Mouse (Mus musculus): ENCODE results near the gene Pdlim5. TPM values are rescaled to one million over a fixed set of nuclear protein-coding genes. Genes with fewer than 3 reads are reported as not detected.
A peak's percentile ranks its signal among the peaks of the same experiment; 100 is the strongest.
"Not testable (repeated sequence)": the region's sequence is repeated elsewhere in the genome, so short reads cannot be mapped to it uniquely, and the experiment has no call there.

Gene Pdlim5
- 54.9 and 64.2 TPM in 2 replicates for polyA plus RNA-seq (2015; fragmentation: Nextera tagmentation; extraction: Ambion mirVana)

DNA sequence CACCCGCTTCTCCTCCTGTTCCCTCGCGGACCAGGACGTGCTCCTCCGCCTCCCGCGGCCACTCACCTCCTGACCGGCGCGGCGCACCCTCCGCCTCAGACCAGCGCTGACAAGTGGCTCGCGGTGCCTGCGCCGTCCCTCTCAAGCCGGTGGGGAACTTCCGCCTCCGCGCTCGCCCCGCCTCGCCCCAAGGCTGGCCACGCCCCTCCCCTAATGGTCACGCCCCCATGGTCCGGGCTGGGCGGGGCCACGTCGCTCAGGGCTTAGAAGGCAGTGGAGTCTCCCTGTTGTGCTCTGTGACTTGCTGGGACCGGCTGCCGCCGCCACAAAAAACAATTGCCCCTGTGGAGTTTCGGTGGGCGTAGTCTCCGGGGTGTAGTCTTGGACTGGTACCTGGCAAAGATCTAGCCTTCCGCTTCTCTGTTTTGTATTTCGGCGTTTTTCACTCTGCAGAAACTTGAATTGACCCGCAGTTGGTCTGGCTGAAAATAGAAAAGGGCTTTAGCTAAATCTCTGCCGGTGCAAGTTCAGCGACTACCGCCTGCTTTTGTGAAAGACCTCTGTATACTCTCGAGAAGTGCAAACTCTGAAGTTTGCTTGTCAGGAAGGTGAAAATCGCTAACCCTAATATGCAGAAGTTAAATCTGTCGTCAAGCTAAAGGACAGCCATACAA is at the start of gene Pdlim5:
TSS of gene Pdlim5 (minus strand) at position 177 of the 674 bp plus-strand sequence.
- Histone ChIP-seq H3K4me2 (ENCODE audit: low read depth, low read length) (peak within 1 kb of the TSS; percentile 65), H3K27me3 (ENCODE audit: control insufficient read depth, insufficient read depth, low read length) (no peaks in the 10 kb centered on the region), H3K4me1 (ENCODE audit: control insufficient read depth, insufficient read depth, low read length) (no peaks in the 10 kb centered on the region), H3K36me3 (ENCODE audit: control insufficient read depth, insufficient read depth, low read length) (no peaks in the 10 kb centered on the region), H3K9me3 (replicated peaks; ENCODE audit: control insufficient read depth, low read length) (no peaks in the 10 kb centered on the region), H3K9ac (ENCODE audit: low read length) (peak within 1 kb of the TSS; percentile 90), H3K27ac (ENCODE audit: low read length) (peak within 1 kb of the TSS; percentile 94), H3K4me3 (replicated peaks; ENCODE audit: low read length) (peak within 1 kb of the TSS; percentile 80)
- ATAC-seq (ENCODE audit: insufficient read depth, low FRiP score) = peak; percentile 99
- under 1% methylated on average over 46 of the region's 46 CpGs for WGBS

DNA sequence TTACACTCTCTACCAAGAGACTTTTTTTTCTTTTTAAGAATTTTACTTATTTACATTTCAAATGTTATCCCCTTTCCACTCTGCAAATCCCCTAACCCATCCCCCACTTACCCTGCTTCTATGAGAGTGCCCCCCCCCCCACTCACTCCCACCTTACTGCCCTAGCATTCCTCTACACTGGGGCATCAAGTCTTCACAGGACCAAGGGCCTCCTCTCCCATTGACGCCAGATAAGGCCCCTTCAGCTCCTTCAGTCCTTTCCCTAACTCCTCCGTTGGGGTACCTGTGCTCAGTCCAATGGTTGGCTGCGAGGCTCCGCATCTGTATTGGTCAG is 48.2 kb upstream of the Pdlim5 start:
- ATAC-seq (ENCODE audit: insufficient read depth, low FRiP score) = no peak; the same call in 1 of the 2 replicates
- no peak overlapping the region for H3K27ac ChIP-seq (ENCODE audit: low read length)
- H3K27me3 ChIP-seq (ENCODE audit: control insufficient read depth, insufficient read depth, low read length) = no peaks in the 10 kb centered on the region
- H3K36me3 ChIP-seq (ENCODE audit: control insufficient read depth, insufficient read depth, low read length) = no peaks in the 10 kb centered on the region
- H3K4me2 ChIP-seq (ENCODE audit: low read depth, low read length) = peak overlapping the region; percentile 45; the same call in 1 of the 2 replicates
- 51% methylated on average over 4 of the region's 4 CpGs for WGBS
- no peak overlapping the region for H3K4me3 ChIP-seq (replicated peaks; ENCODE audit: low read length)
- H3K9me3 ChIP-seq (replicated peaks; ENCODE audit: control insufficient read depth, low read length) = no peaks in the 10 kb centered on the region
- no peak overlapping the region for H3K9ac ChIP-seq (ENCODE audit: low read length)
- peaks cover 4% of the 10 kb centered on the region for H3K4me1 ChIP-seq (ENCODE audit: control insufficient read depth, insufficient read depth, low read length)

DNA sequence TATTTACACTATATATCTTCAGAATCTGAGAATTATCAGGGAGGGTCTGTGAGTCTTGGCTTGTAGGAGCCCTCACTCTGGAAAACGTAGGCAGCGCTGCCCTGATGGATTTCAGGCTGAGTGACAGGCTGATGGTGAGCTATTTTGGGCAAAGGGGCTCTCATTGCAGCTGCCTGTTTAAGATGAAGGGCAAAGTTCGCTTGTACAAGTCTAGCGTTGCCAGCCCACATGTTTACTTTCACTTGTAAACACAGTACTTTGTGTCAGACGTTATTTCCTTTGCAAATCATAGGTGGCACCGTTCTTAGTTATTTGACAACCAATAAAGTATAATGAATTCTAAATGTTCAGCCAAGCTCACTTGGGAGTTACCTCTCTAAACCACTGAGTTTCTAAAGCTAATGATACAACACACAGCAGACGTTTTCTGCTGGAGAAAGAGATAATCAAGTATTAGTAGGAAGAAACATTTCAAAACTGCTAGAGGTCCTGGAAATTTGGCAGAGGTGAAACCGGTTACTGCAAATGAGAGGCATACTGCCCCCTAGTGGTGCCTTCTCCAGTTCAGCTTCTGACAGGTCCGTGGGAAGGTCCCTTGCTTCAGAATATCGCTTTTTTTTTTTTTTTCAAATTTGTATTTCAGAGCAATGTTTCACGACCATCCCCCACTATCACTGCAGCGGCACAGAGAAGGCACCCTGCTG is 47.7 kb upstream of the Pdlim5 start:
- peak; percentile 50; the same call in 1 of the 2 replicates for ATAC-seq (ENCODE audit: insufficient read depth, low FRiP score)
- Histone ChIP-seq H3K9me3 (replicated peaks; ENCODE audit: control insufficient read depth, low read length) (no peaks in the 10 kb centered on the region), H3K9ac (ENCODE audit: low read length) (no peak overlapping the region), H3K27ac (ENCODE audit: low read length) (peak overlapping the region; percentile 27; the same call in 1 of the 2 replicates), H3K4me1 (ENCODE audit: control insufficient read depth, insufficient read depth, low read length) (peaks cover 4% of the 10 kb centered on the region), H3K4me2 (ENCODE audit: low read depth, low read length) (peak overlapping the region; percentile 45), H3K4me3 (replicated peaks; ENCODE audit: low read length) (no peak overlapping the region), H3K36me3 (ENCODE audit: control insufficient read depth, insufficient read depth, low read length) (no peaks in the 10 kb centered on the region), H3K27me3 (ENCODE audit: control insufficient read depth, insufficient read depth, low read length) (no peaks in the 10 kb centered on the region)
- 4% methylated on average over 12 of the region's 12 CpGs for WGBS

DNA sequence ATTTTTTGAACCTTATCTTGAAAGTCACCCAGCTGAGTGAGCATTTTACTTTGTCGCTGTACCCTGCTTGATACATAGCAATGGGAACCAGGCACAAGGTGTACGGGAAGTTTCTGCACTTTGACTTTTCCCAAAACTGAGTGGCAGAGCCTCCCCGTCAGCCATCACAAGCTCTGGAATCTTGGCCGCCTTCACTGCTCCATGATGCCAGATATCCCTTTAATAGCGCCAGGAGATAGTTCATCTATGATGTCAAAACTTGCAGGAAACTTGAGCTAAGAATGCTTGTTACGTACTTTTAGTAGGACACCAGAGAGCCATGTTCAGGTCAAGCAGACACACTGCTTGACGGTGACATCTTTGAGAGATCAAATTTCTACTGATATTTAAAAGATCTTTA is 46.7 kb upstream of the Pdlim5 start:
- no peak overlapping the region for H3K27ac ChIP-seq (ENCODE audit: low read length)
- WGBS = 78% methylated on average over 7 of the region's 7 CpGs
- ATAC-seq (ENCODE audit: insufficient read depth, low FRiP score) = no peak
- H3K27me3 ChIP-seq (ENCODE audit: control insufficient read depth, insufficient read depth, low read length) = no peaks in the 10 kb centered on the region
- H3K9ac ChIP-seq (ENCODE audit: low read length) = no peak overlapping the region
- no peak overlapping the region for H3K4me3 ChIP-seq (replicated peaks; ENCODE audit: low read length)
- no peaks in the 10 kb centered on the region for H3K36me3 ChIP-seq (ENCODE audit: control insufficient read depth, insufficient read depth, low read length)
- H3K9me3 ChIP-seq (replicated peaks; ENCODE audit: control insufficient read depth, low read length) = no peaks in the 10 kb centered on the region
- no peak overlapping the region for H3K4me2 ChIP-seq (ENCODE audit: low read depth, low read length)
- H3K4me1 ChIP-seq (ENCODE audit: control insufficient read depth, insufficient read depth, low read length) = peaks cover 4% of the 10 kb centered on the region

DNA sequence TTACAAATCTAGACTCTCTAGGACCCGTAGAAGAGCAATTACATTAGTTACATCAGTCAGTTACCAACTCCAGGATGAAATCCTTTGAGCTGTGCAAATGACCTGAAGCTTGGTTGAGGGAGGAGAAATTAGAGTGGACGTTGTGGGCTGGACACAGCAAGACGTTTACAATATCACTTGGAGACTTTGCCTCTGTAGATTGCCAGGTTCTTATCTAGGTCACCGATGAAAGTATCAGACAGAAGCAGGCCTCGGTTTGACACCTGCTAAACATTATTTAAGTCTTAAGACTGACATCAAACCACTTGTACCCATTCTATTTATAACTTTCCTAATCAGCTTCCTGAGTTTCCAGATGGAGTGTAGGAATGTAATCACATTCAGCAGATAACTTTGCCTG is 45.6 kb upstream of the Pdlim5 start:
- WGBS = 38% methylated on average over 5 of the region's 5 CpGs
- peaks cover 4% of the 10 kb centered on the region for H3K4me1 ChIP-seq (ENCODE audit: control insufficient read depth, insufficient read depth, low read length)

DNA sequence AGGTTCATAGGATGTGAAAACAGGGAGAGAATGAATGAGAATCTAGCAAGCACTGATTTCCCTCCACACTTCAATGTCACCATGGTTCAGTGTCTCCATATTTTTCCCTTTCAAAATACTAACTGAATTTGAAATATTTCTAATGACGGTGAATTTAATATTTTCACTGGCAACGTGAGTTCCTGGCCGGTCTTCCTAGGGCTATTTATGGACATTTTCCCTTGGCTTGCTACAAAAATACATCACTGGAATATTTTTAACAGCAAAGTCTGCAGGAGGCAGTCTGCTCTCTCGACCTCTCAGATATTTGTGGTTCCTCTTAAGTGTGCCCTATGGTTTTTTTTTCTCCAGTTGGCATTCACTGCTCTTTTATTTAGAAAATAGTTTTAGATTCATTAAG is 44.7 kb upstream of the Pdlim5 start:
- no peaks in the 10 kb centered on the region for H3K36me3 ChIP-seq (ENCODE audit: control insufficient read depth, insufficient read depth, low read length)
- ATAC-seq (ENCODE audit: insufficient read depth, low FRiP score) = no peak
- no peak overlapping the region for H3K4me2 ChIP-seq (ENCODE audit: low read depth, low read length)
- peaks cover 4% of the 10 kb centered on the region for H3K4me1 ChIP-seq (ENCODE audit: control insufficient read depth, insufficient read depth, low read length)
- no peak overlapping the region for H3K4me3 ChIP-seq (replicated peaks; ENCODE audit: low read length)
- peak overlapping the region; percentile 18; the same call in 1 of the 2 replicates for H3K27ac ChIP-seq (ENCODE audit: low read length)
- 60% methylated on average over 4 of the region's 4 CpGs for WGBS
- H3K9me3 ChIP-seq (replicated peaks; ENCODE audit: control insufficient read depth, low read length) = no peaks in the 10 kb centered on the region
- no peak overlapping the region for H3K9ac ChIP-seq (ENCODE audit: low read length)
- H3K27me3 ChIP-seq (ENCODE audit: control insufficient read depth, insufficient read depth, low read length) = no peaks in the 10 kb centered on the region

More for the DNA sequence above, 45.6 kb upstream of the Pdlim5 start:
- Histone ChIP-seq H3K4me3 (replicated peaks; ENCODE audit: low read length) (no peak overlapping the region), H3K9ac (ENCODE audit: low read length) (no peak overlapping the region), H3K4me2 (ENCODE audit: low read depth, low read length) (no peak overlapping the region), H3K9me3 (replicated peaks; ENCODE audit: control insufficient read depth, low read length) (no peaks in the 10 kb centered on the region), H3K27me3 (ENCODE audit: control insufficient read depth, insufficient read depth, low read length) (no peaks in the 10 kb centered on the region), H3K36me3 (ENCODE audit: control insufficient read depth, insufficient read depth, low read length) (no peaks in the 10 kb centered on the region), H3K27ac (ENCODE audit: low read length) (no peak overlapping the region)
- no peak for ATAC-seq (ENCODE audit: insufficient read depth, low FRiP score)

DNA sequence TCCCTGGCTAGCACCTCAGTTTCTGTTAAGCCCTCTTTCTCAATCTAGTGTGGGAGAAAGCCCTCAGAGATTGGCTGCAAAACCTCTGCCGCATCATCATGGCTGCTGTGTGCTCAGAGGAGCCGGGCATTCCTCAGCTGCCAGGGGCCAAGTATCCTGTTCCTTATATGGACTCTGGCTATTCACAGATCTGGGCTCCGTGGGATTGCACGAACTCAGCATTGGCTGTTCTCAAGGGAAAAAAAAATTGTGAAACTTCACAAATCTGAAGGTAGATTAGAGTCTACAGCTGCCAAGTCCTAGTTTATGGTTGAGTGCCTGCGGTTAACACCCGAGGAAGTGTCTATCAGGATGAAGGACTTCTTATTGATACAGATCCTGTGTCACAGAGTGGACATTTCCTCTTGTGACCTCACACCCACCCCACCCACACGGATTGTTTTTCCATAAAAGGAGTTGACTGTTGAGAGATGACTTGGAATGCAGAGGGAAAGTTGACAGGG is 44.1 kb upstream of the Pdlim5 start:
- Histone ChIP-seq H3K4me3 (replicated peaks; ENCODE audit: low read length) (no peak overlapping the region), H3K4me2 (ENCODE audit: low read depth, low read length) (no peak overlapping the region)
- ATAC-seq (ENCODE audit: insufficient read depth, low FRiP score) = peak; percentile 61; the same call in 1 of the 2 replicates

DNA sequence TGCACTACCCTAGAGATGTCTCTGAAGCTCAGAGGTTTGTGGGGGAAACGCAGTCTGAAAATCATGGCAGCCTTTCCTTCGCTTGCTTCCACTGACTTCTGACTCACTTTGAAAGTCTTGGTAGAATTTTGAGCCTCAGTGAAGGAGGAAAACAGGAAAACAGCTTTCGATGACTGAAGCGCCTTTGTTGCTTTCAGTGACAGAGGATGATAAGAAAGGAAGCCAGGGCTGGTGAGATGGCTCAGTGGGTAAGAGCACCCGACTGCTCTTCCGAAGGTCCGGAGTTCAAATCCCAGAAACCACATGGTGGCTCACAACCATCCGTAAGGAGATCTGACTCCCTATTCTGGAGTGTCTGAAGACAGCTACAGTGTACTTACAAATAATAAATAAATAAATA is 43.1 kb upstream of the Pdlim5 start:
- ATAC-seq (ENCODE audit: insufficient read depth, low FRiP score); H3K4me3 ChIP-seq (replicated peaks; ENCODE audit: low read length); H3K4me1 ChIP-seq (ENCODE audit: control insufficient read depth, insufficient read depth, low read length); H3K27me3 ChIP-seq (ENCODE audit: control insufficient read depth, insufficient read depth, low read length); H3K9me3 ChIP-seq (replicated peaks; ENCODE audit: control insufficient read depth, low read length); H3K4me2 ChIP-seq (ENCODE audit: low read depth, low read length); H3K36me3 ChIP-seq (ENCODE audit: control insufficient read depth, insufficient read depth, low read length); H3K27ac ChIP-seq (ENCODE audit: low read length); H3K9ac ChIP-seq (ENCODE audit: low read length): not testable (repeated sequence)
- 91% methylated on average over 8 of the region's 8 CpGs for WGBS

More for the DNA sequence above, 44.1 kb upstream of the Pdlim5 start:
- H3K4me1 ChIP-seq (ENCODE audit: control insufficient read depth, insufficient read depth, low read length) = peaks cover 4% of the 10 kb centered on the region
- WGBS = 36% methylated on average over 7 of the region's 7 CpGs
- H3K27ac ChIP-seq (ENCODE audit: low read length) = no peak overlapping the region
- no peaks in the 10 kb centered on the region for H3K27me3 ChIP-seq (ENCODE audit: control insufficient read depth, insufficient read depth, low read length)
- H3K36me3 ChIP-seq (ENCODE audit: control insufficient read depth, insufficient read depth, low read length) = no peaks in the 10 kb centered on the region
- H3K9ac ChIP-seq (ENCODE audit: low read length) = no peak overlapping the region
- no peaks in the 10 kb centered on the region for H3K9me3 ChIP-seq (replicated peaks; ENCODE audit: control insufficient read depth, low read length)

DNA sequence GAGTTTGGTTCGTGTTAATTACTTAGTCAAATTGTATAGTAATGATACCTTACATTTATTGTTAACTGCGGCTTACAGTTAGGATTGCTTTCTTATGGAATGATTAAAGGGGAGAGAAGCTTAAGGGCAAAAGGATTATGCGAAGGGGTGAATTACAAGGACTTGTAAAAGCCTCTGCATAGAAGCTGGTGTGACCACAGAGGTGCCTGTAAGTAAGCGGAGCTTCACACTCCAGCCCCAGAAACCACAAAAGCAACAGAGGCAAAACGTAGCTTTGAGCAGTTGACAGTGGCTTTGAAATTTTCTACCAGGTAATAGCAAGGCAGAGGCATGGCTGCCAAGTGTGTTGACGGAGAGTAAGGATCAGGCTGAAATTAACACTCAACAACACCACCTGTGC is 41.3 kb upstream of the Pdlim5 start:
- Histone ChIP-seq H3K36me3 (ENCODE audit: control insufficient read depth, insufficient read depth, low read length) (no peaks in the 10 kb centered on the region), H3K4me1 (ENCODE audit: control insufficient read depth, insufficient read depth, low read length) (no peaks in the 10 kb centered on the region), H3K4me3 (replicated peaks; ENCODE audit: low read length) (no peak overlapping the region), H3K9ac (ENCODE audit: low read length) (no peak overlapping the region), H3K9me3 (replicated peaks; ENCODE audit: control insufficient read depth, low read length) (no peaks in the 10 kb centered on the region), H3K27ac (ENCODE audit: low read length) (no peak overlapping the region), H3K4me2 (ENCODE audit: low read depth, low read length) (no peak overlapping the region), H3K27me3 (ENCODE audit: control insufficient read depth, insufficient read depth, low read length) (no peaks in the 10 kb centered on the region)
- ATAC-seq (ENCODE audit: insufficient read depth, low FRiP score) = no peak
- 67% methylated on average over 6 of the region's 6 CpGs for WGBS

All from stomach, embryonic 16.5 days (tissue).